Mouse (Mus musculus) bone marrow macrophage, adult 2 months (primary cell): ENCODE data around the gene Kctd15.

Source experiments
- CTCF ChIP-seq: IDR thresholded peaks from 2 replicates; pipeline ENCODE4 v1.5.1; 2012; ENCODE audit warnings: low read depth, mild to moderate bottlenecking, low read length, moderate library complexity
- POLR2A ChIP-seq: IDR thresholded peaks from 2 replicates; pipeline ENCODE4 v1.6.1; 2012; ENCODE audit warnings: mild to moderate bottlenecking, low read depth, low read length, borderline replicate concordance

- TF ChIP-seq CTCF (no peak), POLR2A (no peak)
Measured at GRCm38 (mm10) chr7:34698221-34698620, 41.7 kb upstream of the Kctd15 start.
